Comparison of ENCODE assay signal across 9 mouse cellular contexts in the genomic region with DNA sequence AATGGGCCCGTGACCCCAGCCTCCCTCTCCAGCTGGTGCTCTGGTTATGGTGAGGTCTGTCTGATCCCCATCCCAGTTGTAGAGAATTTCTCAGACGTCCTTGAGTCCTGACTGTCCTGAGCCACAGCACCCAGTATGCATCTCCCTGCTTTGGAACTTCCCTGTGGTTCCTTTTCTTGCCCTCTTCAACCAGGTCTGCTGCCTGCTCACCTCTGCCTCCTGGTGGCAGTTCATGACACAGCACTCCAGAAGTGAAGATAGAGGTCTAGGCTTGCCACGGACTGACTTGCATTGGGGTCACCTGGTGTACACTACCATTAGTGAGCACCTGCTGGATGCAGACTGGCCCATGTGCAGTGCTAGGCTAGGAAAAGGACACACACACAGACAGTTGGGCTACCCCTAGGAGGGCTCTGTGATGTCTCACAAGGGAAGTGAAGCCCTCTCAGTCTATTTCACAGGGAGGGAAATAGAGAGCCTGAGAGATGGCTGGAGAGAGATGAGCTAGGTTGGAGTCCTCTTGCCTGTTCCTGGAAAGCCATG. TPM values are rescaled to one million over a fixed set of nuclear protein-coding genes. Genes with fewer than 3 reads are reported as not detected.
A peak's percentile ranks its signal among the peaks of the same experiment; 100 is the strongest.
DNase-seq lines count a peak whose midpoint lies in the region; ATAC-seq and TF ChIP-seq lines count a peak whose summit lies in the region.
"Had no signal": no experiment of that assay in that cellular context is flagged by ENCODE, and none has a peak within 500 bp of the region (broad histone marks: within the 10 kb centered on the region; RNA-seq: fewer than 3 reads in every experiment).

No protein-coding gene starts in this region.

- DNase-seq in right cerebral cortex, adult 18-20 months, result peak; percentile 18
- no peak for DNase-seq in right cerebral cortex, postnatal 25 days
- DNase-seq in adrenal gland, postnatal 10 days, result peak; percentile 84
- DNase-seq in heart, postnatal 4 days, result peak; percentile 77
- DNase-seq in lung, adult 2 months, result peak; percentile 19
- DNase-seq in right cerebral cortex, adult 2 months (ENCODE audit: low spot score in 2 of 2), result peak; percentile 39 to 43

- 42% methylated on average over 3 of the region's 3 CpGs for WGBS in lung, adult 2 months

- peak; percentile 96 for ATAC-seq in common myeloid progenitor, adult 5-6 weeks (replicated peaks; ENCODE audit: low read depth, poor library complexity, severe bottlenecking)

- H3K4me3 ChIP-seq in lung, adult 2 months (replicated peaks; ENCODE audit: extremely low read depth, low read depth, low read length), result no peak overlapping the region

- no peak for TF ChIP-seq POLR2A in lung, adult 2 months (IDR thresholded peaks at IDR 0.05; ENCODE audit: borderline replicate concordance, extremely low read depth, low read depth, low read length)

- TF ChIP-seq CTCF in lung, adult 2 months (IDR thresholded peaks at IDR 0.05; ENCODE audit: insufficient read depth, low read length), result peak; percentile 87

- no peaks in the 10 kb centered on the region for H3K4me1 ChIP-seq in lung, adult 2 months (ENCODE audit: control insufficient read depth, insufficient read depth, low read length)

RNA-seq across cellular contexts. Expression of gene Bpifb4, which starts 8.1 kb away (rescaled TPM):
- total RNA-seq in adrenal gland, postnatal 10 days (2021), result not detected
- total RNA-seq in common myeloid progenitor, adult 5-6 weeks (2017), result not detected in 2 replicates
- not detected for total RNA-seq in heart, postnatal 4 days (2021)
- not detected in 2 replicates for polyA plus RNA-seq in lung, adult 2 months (2012; rRNA removed)
- polyA plus RNA-seq: heart, embryonic 14.5 days; neural tube, embryonic 14.5 days had no signal

RNA-seq across cellular contexts. Expression of gene Bpifb3, which starts 11.9 kb away (rescaled TPM):
- total RNA-seq in adrenal gland, postnatal 10 days (2021), result not detected
- not detected in 2 replicates for total RNA-seq in common myeloid progenitor, adult 5-6 weeks (2017)
- total RNA-seq in heart, postnatal 4 days (2021), result not detected
- not detected in 2 replicates for polyA plus RNA-seq in lung, adult 2 months (2012; rRNA removed)
- polyA plus RNA-seq: heart, embryonic 14.5 days; neural tube, embryonic 14.5 days had no signal

RNA-seq across cellular contexts. Expression of gene Bpifb6, which starts 29.8 kb away (rescaled TPM):
- total RNA-seq in adrenal gland, postnatal 10 days (2021), result 1 to 10 TPM; 1.2 to 1.7 TPM
- total RNA-seq in common myeloid progenitor, adult 5-6 weeks (2017), result not detected in 2 replicates
- not detected for total RNA-seq in heart, postnatal 4 days (2021)
- polyA plus RNA-seq in lung, adult 2 months (2012; rRNA removed), result not detected in 2 replicates
- polyA plus RNA-seq: heart, embryonic 14.5 days; neural tube, embryonic 14.5 days had no signal

RNA-seq across cellular contexts. Expression of gene Bpifa6, which starts 44.8 kb away (rescaled TPM):
- not detected for total RNA-seq in adrenal gland, postnatal 10 days (2021)
- total RNA-seq in common myeloid progenitor, adult 5-6 weeks (2017), result not detected in 2 replicates
- total RNA-seq in heart, postnatal 4 days (2021), result not detected
- not detected in 2 replicates for polyA plus RNA-seq in lung, adult 2 months (2012; rRNA removed)
- polyA plus RNA-seq: heart, embryonic 14.5 days; neural tube, embryonic 14.5 days had no signal

RNA-seq across cellular contexts. Expression of gene Bpifb2, which starts 55.1 kb away (rescaled TPM):
- under 1 TPM in 1 of 2 experiments, not detected in 1; 0.15 TPM for total RNA-seq in adrenal gland, postnatal 10 days (2021)
- total RNA-seq in common myeloid progenitor, adult 5-6 weeks (2017), result not detected in 2 replicates
- total RNA-seq in heart, postnatal 4 days (2021), result not detected
- not detected in 2 replicates for polyA plus RNA-seq in lung, adult 2 months (2012; rRNA removed)
- polyA plus RNA-seq: heart, embryonic 14.5 days; neural tube, embryonic 14.5 days had no signal
